Mouse (Mus musculus): ENCODE results near the gene Hyal3.

Gene Hyal3

DNA sequence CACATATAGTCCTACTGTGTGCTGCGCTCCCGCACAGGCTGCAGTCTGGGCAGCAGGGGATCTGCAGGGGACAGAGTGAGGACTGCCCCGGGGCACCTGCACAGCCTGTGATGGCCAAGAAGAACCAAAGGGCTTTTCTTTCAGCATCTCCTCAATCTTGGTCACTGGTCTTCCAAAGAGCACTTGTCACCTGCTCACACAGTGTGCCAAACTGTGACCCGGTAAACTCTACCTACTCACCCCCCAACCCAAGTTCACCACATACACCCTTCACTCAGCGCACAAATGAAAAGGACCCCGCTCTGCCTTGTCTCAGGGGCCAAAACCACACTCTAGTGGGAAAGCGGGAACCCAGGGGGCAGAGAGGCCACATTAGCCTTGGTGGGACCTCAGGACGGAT, 51.2 kb downstream of the Hyal3 start:
- in situ Hi-C loops (cut with MboI, MseI): no loop called here

DNA sequence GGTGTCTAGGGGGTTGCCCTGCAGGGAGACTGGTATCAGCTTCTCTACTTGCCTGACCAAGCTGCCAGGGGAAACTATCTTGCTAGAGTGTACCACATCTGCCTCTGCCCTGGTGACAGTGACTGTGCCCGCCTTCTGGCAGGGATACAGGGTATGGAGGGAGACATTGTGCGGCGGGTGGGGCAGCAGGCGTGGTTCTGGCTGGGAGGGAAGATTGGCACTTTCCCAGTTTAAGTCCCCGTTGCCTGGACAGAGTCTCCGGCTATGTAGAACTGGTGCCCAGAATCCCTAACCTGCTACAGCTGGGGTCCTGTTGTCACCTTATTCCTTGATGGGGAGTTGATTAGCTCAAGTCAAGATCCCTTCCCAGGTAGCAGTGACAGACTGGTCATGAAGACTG, 51.9 kb downstream of the Hyal3 start:
- in situ Hi-C loops (cut with MboI, MseI): no loop called here

DNA sequence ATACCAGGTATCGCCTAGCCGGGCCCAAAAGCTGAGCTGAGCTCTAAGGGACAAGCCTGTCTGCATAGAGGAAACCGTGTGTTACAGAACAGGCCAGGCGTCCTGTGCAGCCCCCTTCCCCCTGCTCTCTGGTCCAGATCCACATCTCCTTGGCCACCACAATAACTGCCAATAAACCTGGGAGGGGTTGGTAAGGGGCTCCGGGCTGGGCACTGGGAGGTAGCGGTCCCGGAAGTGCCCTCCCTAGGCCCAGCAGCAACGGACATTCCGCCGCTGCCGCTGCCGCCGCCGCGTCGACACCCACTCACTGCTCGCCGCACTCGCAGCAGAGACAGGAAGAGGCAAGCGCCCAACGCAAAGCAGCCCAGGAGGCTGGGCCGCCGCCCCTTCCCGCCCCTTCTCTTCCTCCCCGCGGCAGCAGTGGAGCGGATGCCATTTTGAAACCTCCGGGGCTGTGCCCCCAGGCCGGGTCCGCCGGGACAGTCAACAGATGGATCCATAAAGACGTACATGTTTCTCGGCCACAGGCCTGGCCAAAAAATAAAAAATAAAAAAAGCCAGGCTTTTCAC, 52.6 kb downstream of the Hyal3 start:
- in situ Hi-C loops (cut with MboI, MseI): no loop called here

DNA sequence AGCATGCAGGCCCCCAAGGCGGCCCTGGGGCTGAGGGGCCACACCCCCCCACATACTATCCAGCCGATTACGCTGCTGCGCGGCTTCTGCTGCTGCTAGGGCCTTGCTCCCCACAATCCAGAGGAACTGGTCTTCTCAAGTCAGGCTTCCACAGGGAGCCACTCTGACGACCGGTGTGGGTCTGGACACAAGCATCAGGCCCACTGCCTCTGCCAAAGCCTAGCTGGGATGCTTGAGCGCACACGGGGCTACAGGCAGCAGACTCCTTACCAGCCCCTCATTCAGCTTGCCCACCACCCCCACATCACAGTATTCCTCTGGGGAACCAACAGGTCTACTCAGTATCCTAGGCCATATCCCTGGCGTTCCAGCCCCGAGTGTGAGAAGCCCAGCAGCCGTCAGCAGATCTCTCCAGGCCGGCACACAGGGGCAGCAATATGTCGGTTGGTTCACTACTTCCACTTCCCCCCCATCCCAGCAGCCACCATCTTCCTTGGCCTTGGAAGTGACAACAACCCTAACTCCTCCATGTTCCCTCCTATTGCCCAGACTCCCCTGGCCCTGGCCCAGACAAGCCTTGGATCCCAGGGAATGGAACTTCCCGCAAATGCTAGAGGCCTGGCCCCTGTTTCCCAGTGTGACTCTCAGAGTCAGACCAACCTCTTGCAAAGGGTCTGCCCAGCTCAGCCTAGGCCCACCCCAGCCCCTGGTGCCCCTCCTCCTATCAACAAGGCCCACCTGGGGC, 53.2 kb downstream of the Hyal3 start:
- in situ Hi-C loops (cut with MboI, MseI): no loop called here

DNA sequence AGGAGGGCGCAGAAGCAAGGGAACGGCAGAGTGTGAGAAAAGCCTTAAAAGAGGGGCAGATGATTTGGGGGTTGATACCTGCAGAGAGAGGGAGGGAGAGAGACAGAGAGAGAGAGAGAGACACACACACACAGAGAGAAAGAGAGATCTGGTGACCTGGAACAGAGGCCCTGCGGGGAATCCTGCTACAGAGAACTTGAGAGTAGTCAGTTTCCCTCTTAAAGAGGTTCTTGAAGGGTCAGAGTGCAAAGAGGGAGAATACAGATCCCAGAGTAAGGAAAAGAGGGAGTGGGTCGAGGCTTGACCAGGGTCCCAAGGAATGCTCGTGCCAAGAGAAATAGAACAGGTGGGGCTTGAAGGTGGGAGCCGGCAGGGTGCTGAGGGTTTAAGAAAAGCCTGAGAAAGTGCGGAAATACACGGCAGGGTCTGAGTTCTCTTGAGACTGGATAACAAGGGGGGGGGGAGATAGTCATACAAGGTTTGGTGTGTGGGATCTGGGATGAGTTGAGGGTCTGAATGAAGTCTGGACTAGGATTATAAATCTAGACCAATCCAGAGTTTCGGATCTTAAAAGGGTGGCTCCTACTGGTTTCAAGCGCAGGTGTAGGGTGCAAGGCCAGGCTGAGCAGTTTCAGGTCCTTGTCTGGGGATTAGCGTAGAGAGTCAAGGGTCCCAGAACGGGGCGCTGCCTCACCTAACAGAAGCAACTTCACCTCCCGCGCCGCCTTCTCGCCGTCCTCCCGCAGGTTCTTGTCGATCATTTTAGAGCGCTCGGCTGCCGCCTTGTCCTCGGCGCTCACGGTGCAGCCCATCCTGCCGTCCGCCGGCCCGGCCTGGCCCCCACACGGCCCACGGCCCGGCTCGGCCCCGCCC, 54.0 kb downstream of the Hyal3 start:
- in situ Hi-C loops (cut with MboI, MseI): no loop called here

DNA sequence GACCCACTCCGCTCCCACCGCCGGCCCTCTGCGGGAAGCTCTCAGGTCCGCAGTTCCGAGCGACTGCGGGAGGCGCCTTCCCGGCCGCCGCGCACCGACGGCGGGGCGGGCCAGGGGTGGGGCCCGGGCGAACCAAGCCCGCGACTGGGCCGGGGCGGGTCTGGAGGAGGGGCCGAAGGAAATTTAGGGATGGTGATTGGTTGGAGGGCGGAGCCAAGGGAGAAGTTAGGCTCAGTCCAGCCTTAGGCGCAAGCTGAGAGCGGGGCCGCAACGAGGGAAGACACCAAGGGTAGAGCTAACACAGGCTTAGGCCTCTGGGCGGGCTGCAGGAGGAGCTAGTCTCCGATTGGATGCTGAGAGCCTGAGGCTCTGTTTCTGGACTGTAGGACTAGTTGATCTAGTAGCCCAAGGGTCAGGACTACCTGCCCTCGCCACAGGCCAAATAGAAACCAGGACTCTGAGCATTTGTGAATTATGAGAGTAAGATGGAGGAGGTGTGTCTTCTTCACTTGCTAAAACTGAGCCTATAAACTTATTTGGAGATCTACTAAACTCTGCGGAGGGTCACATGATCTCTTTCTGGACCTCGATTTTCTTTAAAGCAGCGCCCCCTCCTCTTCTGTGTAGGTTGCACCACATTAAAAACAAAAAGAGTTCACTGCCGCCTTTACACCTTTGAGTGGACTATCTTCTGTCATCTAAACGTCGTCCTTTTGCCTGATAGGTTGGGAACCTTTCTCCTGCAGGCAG, 54.8 kb downstream of the Hyal3 start, which contains the start of gene Gnai2:
Gnai2 (minus strand) TSS at position 89 of the 750 bp plus-strand sequence.
- in situ Hi-C loops (cut with MboI, MseI): no loop called here
